Mouse (Mus musculus) heart, embryonic 15.5 days (tissue): ENCODE measurements around the gene Pex7. TPM values are rescaled to one million over a fixed set of nuclear protein-coding genes. Genes with fewer than 3 reads are reported as not detected.
A peak's percentile ranks its signal among the peaks of the same experiment; 100 is the strongest.

Experiments
- ATAC-seq: fragments of 200-750 bp; cut with Nextera tagmentation; replicated peaks from 2 replicates; pipeline ENCODE4 v1.8.0; 2017; ENCODE audit warnings: low read depth, moderate TSS enrichment; ENCODE audit not compliant: insufficient number of reproducible peaks, insufficient read depth, low FRiP score
- H3K27ac ChIP-seq: fragments of 300-500 bp; sonication (generic); 2 replicates; pipeline ENCODE4 v1.5.1; 2015; ENCODE audit warnings: mild to moderate bottlenecking, inconsistent platforms
- H3K27me3 ChIP-seq: fragments of 300-500 bp; sonication (generic); 2 replicates; pipeline ENCODE4 v1.6.1; 2015; ENCODE audit warnings: inconsistent platforms
- H3K36me3 ChIP-seq: fragments of 300-500 bp; sonication (generic); 2 replicates; pipeline ENCODE4 v1.6.1; 2015; ENCODE audit warnings: mild to moderate bottlenecking, inconsistent platforms
- H3K4me1 ChIP-seq: fragments of 300-500 bp; sonication (generic); replicated peaks from 2 replicates; pipeline ENCODE4 v1.6.1; 2015; ENCODE audit warnings: inconsistent platforms
- H3K4me2 ChIP-seq: fragments of 300-500 bp; sonication (generic); 2 replicates; pipeline ENCODE4 v1.6.1; 2015; ENCODE audit warnings: inconsistent platforms, mild to moderate bottlenecking, moderate library complexity
- H3K4me3 ChIP-seq: fragments of 300-500 bp; sonication (generic); 2 replicates; pipeline ENCODE4 v1.5.1; 2015; ENCODE audit warnings: mild to moderate bottlenecking, inconsistent platforms
- H3K9ac ChIP-seq: fragments of 300-500 bp; sonication (generic); 2 replicates; pipeline ENCODE4 v1.6.1; 2015; ENCODE audit warnings: mild to moderate bottlenecking, inconsistent platforms
- H3K9me3 ChIP-seq: fragments of 300-500 bp; sonication (generic); replicated peaks from 2 replicates; pipeline ENCODE4 v1.6.1; 2016; ENCODE audit warnings: inconsistent platforms
- WGBS: fragments of 180-500 bp; shearing (Covaris S2); methylation state at CpG from one replicate; pipeline ENCODE4 v1.1.7; 2015; ENCODE audit warnings: mixed read lengths; 5-methylcytosine and 5-hydroxymethylcytosine counted together
- polyA plus RNA-seq: library from polyadenylated mRNA; unstranded; fragments of >200 nt; fragmentation: Nextera tagmentation; extraction: Ambion mirVana; gene quantifications from 2 replicates; pipeline ENCODE4 v1.2.1, GENCODE M21; 2015

Gene Pex7
- polyA plus RNA-seq, 1 experiment from 2014 or later: 33.9 TPM

DNA sequence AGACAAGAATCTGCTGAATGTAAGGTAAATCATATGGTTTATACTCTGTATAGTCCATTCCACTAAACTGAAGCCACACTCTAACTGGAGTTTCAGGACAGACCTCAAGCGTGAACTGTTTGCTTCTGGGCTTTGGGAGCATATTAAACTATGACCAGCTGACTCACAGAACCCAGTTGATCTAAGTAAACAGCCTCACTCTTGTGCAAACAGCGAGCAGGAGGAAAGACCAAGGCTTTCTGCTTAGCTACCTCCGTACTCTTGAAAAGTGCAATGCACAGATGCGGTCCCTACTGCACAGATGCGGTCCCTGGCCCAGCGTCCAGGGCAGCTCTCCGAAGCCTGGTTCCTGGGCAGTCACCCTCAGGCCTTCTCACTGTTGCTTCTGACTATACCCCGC is 30.2 kb downstream of the Pex7 start:
- no peak overlapping the region for H3K27ac ChIP-seq
- no peak overlapping the region for H3K4me3 ChIP-seq
- no peaks in the 10 kb centered on the region for H3K27me3 ChIP-seq
- H3K36me3 ChIP-seq: no peaks in the 10 kb centered on the region
- H3K9ac ChIP-seq: no peak overlapping the region
- no peaks in the 10 kb centered on the region for H3K9me3 ChIP-seq
- WGBS: 91% methylated on average over 8 of the region's 8 CpGs
- no peaks in the 10 kb centered on the region for H3K4me1 ChIP-seq
- H3K4me2 ChIP-seq: no peak overlapping the region
- no peak for ATAC-seq

DNA sequence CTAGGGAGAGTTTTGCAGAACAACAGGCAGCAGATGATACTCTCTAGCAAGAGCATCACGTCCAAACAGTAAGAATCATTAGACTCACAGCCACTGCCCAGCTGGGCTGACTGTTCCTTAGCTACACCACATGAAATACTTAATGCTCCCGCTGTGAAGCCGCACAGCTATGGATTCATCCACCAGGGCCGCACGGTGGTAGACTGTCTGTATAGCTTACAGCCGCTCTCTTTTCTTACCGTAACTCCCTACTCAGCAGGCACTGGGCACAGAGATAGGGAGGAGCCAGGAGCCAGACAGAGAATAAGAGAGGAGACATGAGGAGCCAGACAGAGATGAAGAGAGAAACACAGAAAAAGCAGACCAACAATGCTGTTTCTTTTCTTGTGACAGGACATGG is 30.8 kb downstream of the Pex7 start:
- no peak overlapping the region for H3K27ac ChIP-seq
- H3K4me1 ChIP-seq: no peaks in the 10 kb centered on the region
- no peaks in the 10 kb centered on the region for H3K27me3 ChIP-seq
- WGBS: 76% methylated on average over 7 of the region's 7 CpGs
- H3K4me2 ChIP-seq: no peak overlapping the region
- ATAC-seq: no peak
- H3K9me3 ChIP-seq: no peaks in the 10 kb centered on the region
- no peaks in the 10 kb centered on the region for H3K36me3 ChIP-seq
- H3K4me3 ChIP-seq: no peak overlapping the region
- no peak overlapping the region for H3K9ac ChIP-seq

DNA sequence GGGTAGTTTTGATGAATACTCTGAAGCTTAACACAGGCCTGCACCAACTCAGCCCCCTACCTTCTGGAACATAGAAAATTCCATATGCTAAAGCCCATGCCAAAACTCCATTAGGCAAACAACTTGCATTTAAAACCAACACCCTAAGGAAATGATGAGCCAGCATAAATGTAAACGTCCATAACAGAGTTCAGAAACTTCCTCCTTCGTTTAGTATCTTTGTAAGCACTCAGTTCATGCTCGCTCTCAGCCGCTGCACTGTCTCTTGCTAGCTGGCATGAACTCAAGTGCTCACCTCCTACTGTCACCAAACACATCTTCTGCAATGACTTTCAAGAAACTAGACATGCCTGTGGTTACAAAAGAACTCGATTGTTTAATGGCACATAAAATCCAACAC is 32.1 kb downstream of the Pex7 start:
- WGBS: 76% methylated on average over 5 of the region's 5 CpGs
- ATAC-seq: no peak
- Histone ChIP-seq H3K4me2 (no peak overlapping the region), H3K36me3 (no peaks in the 10 kb centered on the region), H3K4me1 (no peaks in the 10 kb centered on the region), H3K27me3 (no peaks in the 10 kb centered on the region), H3K27ac (no peak overlapping the region), H3K4me3 (no peak overlapping the region), H3K9ac (no peak overlapping the region), H3K9me3 (no peaks in the 10 kb centered on the region)

DNA sequence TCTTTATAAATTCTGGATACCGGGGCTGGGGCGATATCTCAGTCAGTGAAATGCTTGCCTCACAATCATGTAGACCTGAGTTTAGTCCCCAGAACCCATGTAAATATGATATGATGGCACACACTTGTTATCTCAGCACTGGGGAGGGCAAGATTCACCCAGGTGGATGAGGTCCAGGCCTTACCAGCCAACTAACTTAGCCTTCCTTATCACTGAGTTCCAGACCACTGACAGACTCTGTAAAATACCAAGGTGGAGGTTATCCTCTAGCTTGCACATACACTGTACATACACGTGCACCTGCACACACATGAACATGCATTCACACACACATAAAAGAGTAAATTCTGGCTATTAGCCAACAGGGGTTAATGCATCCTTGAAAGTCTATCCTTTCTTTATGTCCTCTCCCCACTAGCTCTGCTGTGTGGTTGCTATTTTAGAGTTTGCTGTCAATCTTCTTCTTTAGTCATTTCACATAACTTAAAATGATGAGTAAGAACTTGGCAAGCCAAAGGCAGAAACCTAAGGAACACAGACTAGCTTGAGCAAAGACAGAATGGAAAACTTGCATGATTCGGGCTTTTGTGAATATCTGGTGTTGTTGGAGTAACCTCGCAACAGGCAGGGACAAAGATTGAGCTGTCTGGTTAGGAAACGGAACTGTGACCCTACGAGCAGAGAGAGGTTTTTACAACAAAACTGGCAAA is 51.7 kb downstream of the Pex7 start:
- WGBS: 90% methylated on average over 7 of the region's 7 CpGs
- Histone ChIP-seq H3K9ac (no peak overlapping the region), H3K36me3 (no peaks in the 10 kb centered on the region), H3K27ac (no peak overlapping the region), H3K4me1 (peaks cover 13% of the 10 kb centered on the region), H3K9me3 (no peaks in the 10 kb centered on the region), H3K4me2 (no peak overlapping the region), H3K4me3 (no peak overlapping the region), H3K27me3 (peaks cover 37% of the 10 kb centered on the region)
- no peak for ATAC-seq

DNA sequence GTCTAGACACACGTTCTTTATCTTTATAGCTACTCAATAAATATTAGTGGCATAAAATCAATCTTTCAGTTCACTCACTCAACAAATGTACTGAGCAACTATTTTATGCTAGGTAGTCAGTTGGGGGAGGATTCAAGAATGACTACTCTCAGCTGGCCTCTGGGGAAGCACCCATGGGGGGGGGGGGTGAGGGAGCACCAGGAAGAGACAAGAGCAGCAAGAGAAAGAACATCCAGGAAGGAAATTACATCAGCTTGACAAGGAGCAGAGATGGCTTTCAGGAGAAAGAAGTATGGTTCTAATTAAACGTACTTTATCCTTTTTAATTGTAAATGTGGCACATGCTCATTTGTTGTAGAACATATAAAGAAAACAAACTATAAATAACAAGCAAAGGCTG is 53.9 kb downstream of the Pex7 start:
- H3K4me3 ChIP-seq: no peak overlapping the region
- no peaks in the 10 kb centered on the region for H3K36me3 ChIP-seq
- 58% methylated on average over 2 of the region's 2 CpGs for WGBS
- peaks cover 58% of the 10 kb centered on the region for H3K27me3 ChIP-seq
- H3K4me2 ChIP-seq: no peak overlapping the region
- no peak overlapping the region for H3K27ac ChIP-seq
- no peaks in the 10 kb centered on the region for H3K9me3 ChIP-seq
- no peak overlapping the region for H3K9ac ChIP-seq
- ATAC-seq: no peak
- peaks cover 31% of the 10 kb centered on the region for H3K4me1 ChIP-seq

DNA sequence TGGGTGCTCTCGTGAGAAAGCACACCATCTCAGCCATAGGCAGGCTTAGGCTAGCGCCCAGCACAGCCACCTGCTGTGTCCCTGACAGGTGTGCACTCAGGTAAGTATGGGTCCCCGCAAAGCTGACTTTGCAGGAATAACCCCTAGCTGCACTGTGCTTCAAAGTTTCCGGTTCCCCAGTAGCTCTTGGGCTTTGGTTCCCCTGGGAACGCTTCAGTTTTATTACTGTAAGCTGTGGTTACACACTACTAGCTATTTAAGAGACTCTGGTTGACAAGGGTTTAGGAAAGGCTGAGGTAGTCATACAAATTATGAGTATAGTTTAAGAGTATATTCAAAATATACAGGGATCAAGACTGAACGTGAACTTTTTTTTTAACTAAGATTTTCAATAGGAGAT is 54.7 kb downstream of the Pex7 start:
- peaks cover 31% of the 10 kb centered on the region for H3K4me1 ChIP-seq
- H3K4me2 ChIP-seq: no peak overlapping the region
- 36% methylated on average over 6 of the region's 6 CpGs for WGBS
- no peaks in the 10 kb centered on the region for H3K36me3 ChIP-seq
- H3K27me3 ChIP-seq: peaks cover 62% of the 10 kb centered on the region
- ATAC-seq: no peak
- no peak overlapping the region for H3K9ac ChIP-seq
- H3K9me3 ChIP-seq: no peaks in the 10 kb centered on the region
- no peak overlapping the region for H3K4me3 ChIP-seq
- H3K27ac ChIP-seq: no peak overlapping the region

DNA sequence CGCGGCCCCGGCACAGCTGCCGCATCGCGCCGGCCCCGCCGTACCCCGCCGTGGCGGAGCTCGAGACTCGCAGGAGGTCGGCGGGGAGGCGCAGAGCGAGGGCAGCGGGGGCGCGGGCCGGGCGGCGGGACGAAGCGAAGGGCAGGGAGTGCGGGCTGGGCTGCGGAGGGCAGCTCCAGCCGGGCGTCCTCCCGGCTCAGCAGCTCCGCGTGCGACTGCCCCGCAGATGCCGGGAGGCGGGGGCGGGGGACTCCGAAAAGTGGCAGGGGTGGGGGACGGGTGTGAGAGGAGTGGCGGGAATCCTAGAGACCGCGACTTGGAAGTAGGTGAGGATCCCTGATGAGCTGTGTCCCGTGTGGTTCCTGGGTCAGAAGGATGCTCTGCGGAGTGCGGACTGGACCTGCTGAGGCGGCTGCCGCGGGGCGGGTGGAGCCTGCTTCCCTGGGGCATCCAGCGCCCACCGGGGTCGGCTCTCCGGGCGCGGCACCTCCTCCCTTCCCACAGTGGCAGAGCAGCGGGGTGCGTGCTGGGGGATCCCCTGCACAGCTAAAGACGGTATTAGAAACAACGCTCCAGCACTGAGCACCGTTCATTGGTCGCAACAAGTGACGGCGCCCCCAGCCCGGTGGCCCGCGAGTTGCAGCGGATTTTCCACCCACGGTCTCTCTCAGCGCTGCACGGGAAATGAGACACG is 56.3 kb downstream of the Pex7 start, which contains the start of gene Slc35d3:
TSS of gene Slc35d3 (minus strand) at position 462 of the 694 bp plus-strand sequence.
- H3K27ac ChIP-seq: no peak within 1 kb of the TSS
- ATAC-seq: 0 out of 2 replicates have a peak, but pooled peaks have one; percentile 16

DNA sequence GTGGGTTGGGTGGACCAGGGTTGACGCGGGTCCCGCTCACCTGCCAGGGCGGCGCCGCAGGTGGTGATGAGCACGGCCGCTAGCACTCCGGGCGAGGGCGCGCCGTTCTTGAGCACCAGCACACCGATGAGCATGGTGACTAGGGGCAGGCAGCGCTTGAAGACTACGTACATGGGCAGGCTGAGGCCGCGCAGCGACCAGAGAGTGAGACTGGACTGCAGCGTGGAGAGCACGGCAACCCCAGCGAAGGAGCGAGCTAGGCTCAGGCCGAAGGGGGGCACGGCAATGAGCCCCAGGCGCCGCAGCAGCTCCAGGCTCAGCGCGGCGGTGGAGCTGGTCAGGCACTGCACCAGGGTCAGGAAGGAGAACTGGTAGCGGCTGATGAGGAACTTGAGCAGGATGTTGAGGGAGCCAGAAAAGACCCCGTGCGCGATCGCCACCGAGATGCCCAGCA is 56.9 kb downstream of the Pex7 start:
- under 1% methylated on average over 36 of the region's 36 CpGs for WGBS
- Histone ChIP-seq H3K27me3 (peaks cover 62% of the 10 kb centered on the region), H3K4me3 (peak overlapping the region; percentile 62)

More for the DNA sequence above, 56.3 kb downstream of the Pex7 start, which contains the start of gene Slc35d3:
- Histone ChIP-seq H3K36me3 (no peaks in the 10 kb centered on the region), H3K4me2 (peak within 1 kb of the TSS; percentile 100), H3K27me3 (peaks cover 62% of the 10 kb centered on the region), H3K4me1 (peaks cover 31% of the 10 kb centered on the region), H3K4me3 (peak within 1 kb of the TSS; percentile 62), H3K9me3 (no peaks in the 10 kb centered on the region), H3K9ac (peak within 1 kb of the TSS; percentile 8)
- WGBS: under 1% methylated on average over 72 of the region's 72 CpGs

DNA sequence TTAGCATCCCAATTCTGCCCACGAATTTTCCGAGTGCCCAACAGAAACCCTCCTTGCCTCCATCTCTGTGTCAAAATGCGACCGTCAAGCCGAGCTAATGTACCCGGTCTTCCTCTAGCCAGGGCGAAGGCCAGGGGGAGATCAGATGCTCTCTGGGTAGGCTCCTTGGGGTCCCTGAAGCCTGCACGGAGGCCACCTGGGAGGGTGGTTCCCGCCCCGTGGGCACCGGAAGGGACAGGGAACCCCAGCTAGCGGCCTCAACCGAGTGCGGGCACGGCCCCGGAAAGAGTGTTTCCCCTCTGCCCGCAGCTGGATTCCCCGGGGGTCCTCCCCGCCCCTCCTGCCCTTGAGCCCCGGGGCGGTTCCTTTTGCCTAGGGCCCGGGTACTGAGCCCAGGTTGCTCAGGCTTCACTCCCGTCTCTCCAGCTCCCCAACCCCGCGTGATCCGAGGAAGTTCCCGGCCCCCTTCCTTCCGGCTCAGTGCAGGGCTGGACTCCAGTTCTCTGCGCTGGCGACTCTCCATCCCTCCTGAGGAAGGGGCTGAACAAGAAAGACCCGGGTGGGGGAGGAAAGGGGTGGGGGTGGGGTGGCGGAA is 57.6 kb downstream of the Pex7 start:
- no peak; the same call in 1 of the 2 replicates for ATAC-seq
- no peak overlapping the region for H3K27ac ChIP-seq

More for the DNA sequence above, 56.9 kb downstream of the Pex7 start:
- Histone ChIP-seq H3K9me3 (no peaks in the 10 kb centered on the region), H3K4me2 (peak overlapping the region; percentile 100), H3K4me1 (peaks cover 31% of the 10 kb centered on the region), H3K36me3 (no peaks in the 10 kb centered on the region), H3K9ac (peak overlapping the region; percentile 8), H3K27ac (no peak overlapping the region)
- peak; percentile 11; the same call in 1 of the 2 replicates for ATAC-seq

DNA sequence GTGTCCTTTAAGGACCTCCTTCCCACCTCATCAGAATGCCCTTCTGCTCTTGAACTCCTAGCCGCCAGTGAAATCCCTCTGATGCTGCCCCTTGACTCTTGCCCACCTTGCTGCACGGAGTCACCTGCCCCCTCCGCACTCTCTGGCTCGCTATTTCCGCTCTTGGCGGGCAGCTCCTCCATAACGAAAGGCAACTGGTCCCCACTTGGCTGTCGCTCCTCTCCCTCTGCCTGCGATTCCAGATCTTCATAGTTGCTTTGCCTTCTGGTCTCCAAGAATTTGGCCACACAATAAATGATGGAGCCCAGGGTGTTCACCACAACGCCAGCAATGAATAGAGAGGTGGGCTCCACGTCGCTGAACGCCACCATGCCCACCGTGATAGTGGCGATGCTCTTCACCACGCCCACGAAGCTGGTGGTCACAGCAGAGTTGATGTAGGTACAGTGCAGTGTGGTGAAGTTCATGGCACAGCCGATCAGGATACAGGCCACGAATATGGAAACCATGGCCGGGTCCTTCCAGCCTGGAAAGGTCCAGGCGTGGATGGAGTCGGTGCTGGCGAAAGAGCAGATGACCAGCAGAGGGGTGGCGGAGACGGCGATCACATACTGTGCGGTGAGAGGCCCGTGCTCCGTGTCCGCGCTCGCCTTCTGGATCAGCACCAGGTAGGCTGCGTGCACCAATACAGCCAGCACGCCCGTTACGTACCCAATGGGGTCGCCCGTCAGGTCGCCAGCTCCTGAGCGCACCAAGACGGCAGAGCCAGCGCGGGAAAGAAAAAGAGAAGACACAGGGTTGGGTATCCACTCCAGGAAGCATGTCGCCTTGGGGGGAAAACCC is 58.3 kb downstream of the Pex7 start:
- Histone ChIP-seq H3K9ac (peak overlapping the region; percentile 31; the same call in 1 of the 2 replicates), H3K36me3 (no peaks in the 10 kb centered on the region), H3K9me3 (no peaks in the 10 kb centered on the region), H3K27ac (no peak overlapping the region), H3K4me2 (peak overlapping the region; percentile 100), H3K4me1 (peaks cover 31% of the 10 kb centered on the region), H3K4me3 (peak overlapping the region; percentile 62), H3K27me3 (peaks cover 56% of the 10 kb centered on the region)
- WGBS: 9% methylated on average over 44 of the region's 44 CpGs
- ATAC-seq: no peak

More for the DNA sequence above, 57.6 kb downstream of the Pex7 start:
- no peaks in the 10 kb centered on the region for H3K36me3 ChIP-seq
- no peaks in the 10 kb centered on the region for H3K9me3 ChIP-seq
- under 1% methylated on average over 32 of the region's 32 CpGs for WGBS
- H3K9ac ChIP-seq: peak overlapping the region; percentile 8
- H3K4me2 ChIP-seq: peak overlapping the region; percentile 100
- H3K4me3 ChIP-seq: peak overlapping the region; percentile 62
- H3K4me1 ChIP-seq: peaks cover 31% of the 10 kb centered on the region
- H3K27me3 ChIP-seq: peaks cover 62% of the 10 kb centered on the region

DNA sequence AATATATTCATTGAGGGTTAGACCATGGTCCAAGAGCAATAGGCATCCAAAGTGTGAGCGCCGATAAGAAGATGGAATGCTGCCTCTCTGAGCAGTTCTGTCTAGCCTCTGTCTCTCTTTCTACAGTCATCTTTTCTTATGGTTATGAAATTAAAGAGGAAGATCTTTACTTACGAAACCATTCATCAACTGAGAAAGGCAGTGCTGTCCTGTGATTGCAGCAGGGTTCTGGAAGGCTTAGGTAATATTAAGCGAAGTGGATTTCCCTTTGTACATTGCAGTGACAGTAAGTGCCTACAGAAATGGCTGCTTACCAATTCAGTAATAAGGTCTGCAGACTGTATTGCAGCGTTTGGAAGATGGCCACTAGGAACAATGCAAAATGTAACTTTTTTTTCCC is 67.7 kb downstream of the Pex7 start:
- no peak overlapping the region for H3K9ac ChIP-seq
- no peaks in the 10 kb centered on the region for H3K27me3 ChIP-seq
- no peaks in the 10 kb centered on the region for H3K9me3 ChIP-seq
- no peak for ATAC-seq
- H3K4me2 ChIP-seq: no peak overlapping the region
- H3K27ac ChIP-seq: no peak overlapping the region
- no peak overlapping the region for H3K4me3 ChIP-seq
- 84% methylated on average over 5 of the region's 5 CpGs for WGBS
- no peaks in the 10 kb centered on the region for H3K4me1 ChIP-seq
- no peaks in the 10 kb centered on the region for H3K36me3 ChIP-seq
